Comparison of ENCODE assay signal across 8 mouse cellular contexts in the genomic region with DNA sequence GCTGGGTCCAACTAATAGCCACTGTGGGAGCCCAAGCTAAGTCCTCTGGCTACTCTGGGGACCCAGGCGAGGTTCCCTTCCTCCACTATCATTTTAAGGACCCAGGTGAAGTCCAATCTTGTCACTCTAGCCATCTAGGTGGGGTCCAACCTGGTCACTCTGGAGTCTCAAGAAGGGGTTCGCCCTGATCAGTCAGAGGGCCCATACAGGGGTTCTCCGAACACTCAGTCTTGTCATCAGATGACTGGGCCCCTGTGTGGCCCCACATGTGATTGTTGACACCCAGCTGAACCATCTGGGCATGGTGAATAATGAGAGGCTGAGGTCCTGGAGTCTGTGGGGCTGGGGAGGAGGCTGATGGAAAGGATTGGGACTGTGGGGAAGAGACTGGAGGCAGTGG. TPM values are rescaled to one million over a fixed set of nuclear protein-coding genes. Genes with fewer than 3 reads are reported as not detected.
DNase-seq lines count a peak whose midpoint lies in the region; ATAC-seq and TF ChIP-seq lines count a peak whose summit lies in the region.

No protein-coding gene starts in this region.

- no peaks in the 10 kb centered on the region for H3K9me3 ChIP-seq in ES-E14 (ENCODE audit: control insufficient read depth, insufficient read depth, low read depth, low read length)
- H3K9me3 ChIP-seq in heart, postnatal 0 days (replicated peaks; ENCODE audit: control insufficient read depth, low read length): no peaks in the 10 kb centered on the region
- H3K9me3 ChIP-seq in liver, postnatal 0 days (ENCODE audit: low read length): no peaks in the 10 kb centered on the region

- H3K27me3 ChIP-seq in heart, postnatal 0 days (ENCODE audit: control insufficient read depth, insufficient read depth, low read length): no peaks in the 10 kb centered on the region
- no peaks in the 10 kb centered on the region for H3K27me3 ChIP-seq in liver, postnatal 0 days (ENCODE audit: insufficient read depth, low read length)

- H3K9ac ChIP-seq in ES-E14 (ENCODE audit: insufficient read depth, low read depth, low read length, poor library complexity, severe bottlenecking): peak overlapping the region; percentile 60; the same call in 1 of the 2 replicates
- H3K9ac ChIP-seq in heart, postnatal 0 days (replicated peaks; ENCODE audit: low read depth, low read length): 0 out of 2 replicates have a peak overlapping the region, but pooled peaks have one; percentile 11
- H3K9ac ChIP-seq in liver, postnatal 0 days (replicated peaks): peak overlapping the region; percentile 57; the same call in 1 of the 2 replicates

- H3K27ac ChIP-seq in gastrocnemius, adult 2 months: peak overlapping the region; percentile 96
- H3K27ac ChIP-seq in ES-E14 (ENCODE audit: insufficient read depth, low read depth, low read length, poor library complexity, severe bottlenecking): no peak overlapping the region
- peak overlapping the region; percentile 91 for H3K27ac ChIP-seq in heart, postnatal 0 days (ENCODE audit: low read depth)
- peak overlapping the region; percentile 77 for H3K27ac ChIP-seq in liver, postnatal 0 days (ENCODE audit: low read depth)

- DNase-seq in gastrocnemius, adult 2 months: no peak
- DNase-seq in gastrocnemius, postnatal 14 days: no peak
- no peak for DNase-seq in ES-E14 (ENCODE audit: low read depth, low spot score)
- no peak for DNase-seq in heart, postnatal 0 days (ENCODE audit: low spot score)
- DNase-seq in liver, postnatal 0 days: no peak
- DNase-seq in left cerebral cortex, adult 8-10 months (ENCODE audit: low spot score in 2 of 2): no peak
- no peak for DNase-seq in right cerebral cortex, postnatal 10 days (ENCODE audit: low spot score in 2 of 2)
- no peak for DNase-seq in ovary, postnatal 14 days (ENCODE audit: low spot score)

- no peak for ATAC-seq in heart, postnatal 0 days (ENCODE audit: insufficient read depth, low read depth)
- no peak for ATAC-seq in liver, postnatal 0 days

- H3K4me2 ChIP-seq in heart, postnatal 0 days (ENCODE audit: low read depth, low read length): peak overlapping the region; percentile 76
- peak overlapping the region; percentile 71 for H3K4me2 ChIP-seq in liver, postnatal 0 days (ENCODE audit: low read depth, low read length)

- no peak for TF ChIP-seq EP300 in heart, postnatal 0 days (IDR thresholded peaks at IDR 0.05; ENCODE audit: low read depth)
- no peak for TF ChIP-seq EP300 in liver, postnatal 0 days (IDR thresholded peaks at IDR 0.05; ENCODE audit: low read depth)

- intact Hi-C loops in gastrocnemius, adult 2 months (cut with DNase I): no loop called here
- intact Hi-C loops in gastrocnemius, postnatal 14 days (cut with DNase I; ENCODE audit: low total_unique reads): no loop called here

- 69% methylated on average over 3 of the region's 3 CpGs for WGBS in heart, postnatal 0 days
- 65% methylated on average over 3 of the region's 3 CpGs for WGBS in liver, postnatal 0 days (ENCODE audit: insufficient replicate concordance)

- peak overlapping the region; percentile 63 for H3K4me3 ChIP-seq in gastrocnemius, adult 2 months
- 0 out of 4 replicates have a peak overlapping the region, but pooled peaks of 1 of the 2 experiments have one; percentile 49 for H3K4me3 ChIP-seq in ES-E14 (ENCODE audit: insufficient read depth in 1 of 2, low read depth in 1 of 2, low read length in 2 of 2, poor library complexity in 1 of 2, severe bottlenecking in 1 of 2)
- H3K4me3 ChIP-seq in heart, postnatal 0 days (ENCODE audit: low read depth, low read length): 0 out of 2 replicates have a peak overlapping the region, but pooled peaks have one; percentile 43
- peak overlapping the region; percentile 39 for H3K4me3 ChIP-seq in liver, postnatal 0 days (ENCODE audit: low read depth, low read length)

- H3K36me3 ChIP-seq in ES-E14 (ENCODE audit: control insufficient read depth, insufficient read depth, low read length, poor library complexity, severe bottlenecking): peaks cover 6% of the 10 kb centered on the region; the same call in 1 of the 2 replicates
- peaks cover 33% of the 10 kb centered on the region for H3K36me3 ChIP-seq in heart, postnatal 0 days (replicated peaks; ENCODE audit: control insufficient read depth, insufficient read depth, low read length)
- H3K36me3 ChIP-seq in liver, postnatal 0 days (replicated peaks; ENCODE audit: insufficient read depth, low read length): peaks cover 24% of the 10 kb centered on the region

- in situ Hi-C loops in ES-E14 (cut with MboI; ENCODE audit: low sequenced_read_pairs in 2 of 2, unreplicated experiment in 2 of 2): no loop called here

- no peak for TF ChIP-seq CTCF in gastrocnemius, adult 2 months (IDR thresholded peaks at IDR 0.05)
- no peak for TF ChIP-seq CTCF in heart, postnatal 0 days (IDR thresholded peaks at IDR 0.05; ENCODE audit: low read depth)
- no peak for TF ChIP-seq CTCF in liver, postnatal 0 days (IDR thresholded peaks at IDR 0.05; ENCODE audit: low read depth)

- H3K4me1 ChIP-seq in ES-E14 (ENCODE audit: control insufficient read depth in 2 of 2, insufficient read depth in 2 of 2, low read length in 2 of 2, poor library complexity in 1 of 2): peaks cover 0 to 14% of the 10 kb centered on the region in 2 experiments; a peak in 1 of 4 replicates
- H3K4me1 ChIP-seq in heart, postnatal 0 days (ENCODE audit: control insufficient read depth, insufficient read depth): peaks cover 10% of the 10 kb centered on the region; the same call in 1 of the 2 replicates
- H3K4me1 ChIP-seq in liver, postnatal 0 days (ENCODE audit: insufficient read depth): peaks cover 30% of the 10 kb centered on the region

TF ChIP-seq in ES-E14, 5 proteins besides CTCF, POLR2A, EP300 and RAD21:
- TF ChIP-seq CHD2 (IDR thresholded peaks at IDR 0.05; ENCODE audit: low read depth, low read length): no peak
- TF ChIP-seq MAFK (IDR thresholded peaks at IDR 0.05; ENCODE audit: insufficient read depth, low read depth, low read length): no peak
- no peak for TF ChIP-seq HCFC1 (IDR thresholded peaks at IDR 0.05; ENCODE audit: borderline replicate concordance, insufficient read depth, low read length)
- TF ChIP-seq ZNF384 (IDR thresholded peaks at IDR 0.05; ENCODE audit: low read depth, low read length): no peak
- TF ChIP-seq ZC3H11A (IDR thresholded peaks at IDR 0.05; ENCODE audit: borderline replicate concordance, low read depth, low read length): no peak

RNA-seq across cellular contexts. Expression of a gene that starts 6.8 kb away (rescaled TPM):
- total RNA-seq in gastrocnemius, adult 2 months (2021): 1 to 10 TPM; 2.7 to 3.4 TPM
- total RNA-seq in gastrocnemius, postnatal 14 days (2021): 1 to 10 TPM; 5.3 to 7.1 TPM
- 2.4 and 2.8 TPM in 2 replicates for total RNA-seq in ES-E14 (2012; rRNA removed)
- 12.3 and 13.8 TPM in 2 replicates for total RNA-seq in heart, postnatal 0 days (2014; rRNA removed; ENCODE audit: low replicate concordance)
- 4.4 and 4.6 TPM in 2 replicates for polyA plus RNA-seq in heart, postnatal 0 days (2015; fragmentation: Nextera tagmentation; extraction: Ambion mirVana)
- 2.6 and 3.1 TPM in 2 replicates for polyA plus RNA-seq in liver, postnatal 0 days (2015; fragmentation: Nextera tagmentation; extraction: Ambion mirVana)
- 1 to 10 TPM; 5.7 to 8.4 (median 6.5) TPM for total RNA-seq in left cerebral cortex, adult 8-10 months (2022)

RNA-seq across cellular contexts. Expression of a gene that starts 13.1 kb away (rescaled TPM):
- total RNA-seq in gastrocnemius, adult 2 months (2021): 100 to 1,000 TPM; 165 to 176 TPM
- total RNA-seq in gastrocnemius, postnatal 14 days (2021): 100 to 1,000 TPM; 101 to 117 TPM
- total RNA-seq in ES-E14 (2012; rRNA removed): 18.8 and 18.9 TPM in 2 replicates
- 82.1 and 84.3 TPM in 2 replicates for total RNA-seq in heart, postnatal 0 days (2014; rRNA removed; ENCODE audit: low replicate concordance)
- 29.5 and 37.1 TPM in 2 replicates for polyA plus RNA-seq in heart, postnatal 0 days (2015; fragmentation: Nextera tagmentation; extraction: Ambion mirVana)
- polyA plus RNA-seq in liver, postnatal 0 days (2015; fragmentation: Nextera tagmentation; extraction: Ambion mirVana): 5.1 and 5.2 TPM in 2 replicates
- 10 to 100 TPM; 33.1 to 34.5 (median 33.8) TPM for total RNA-seq in left cerebral cortex, adult 8-10 months (2022)

RNA-seq across cellular contexts. Expression of a gene that starts 22.9 kb away (rescaled TPM):
- total RNA-seq in gastrocnemius, adult 2 months (2021): 10 to 100 TPM; 42.4 to 75.0 TPM
- 10 to 100 TPM; 32.8 to 55.8 TPM for total RNA-seq in gastrocnemius, postnatal 14 days (2021)
- total RNA-seq in ES-E14 (2012; rRNA removed): 40.5 and 53.9 TPM in 2 replicates
- 76.8 and 78.5 TPM in 2 replicates for total RNA-seq in heart, postnatal 0 days (2014; rRNA removed; ENCODE audit: low replicate concordance)
- 70.9 and 73.0 TPM in 2 replicates for polyA plus RNA-seq in heart, postnatal 0 days (2015; fragmentation: Nextera tagmentation; extraction: Ambion mirVana)
- polyA plus RNA-seq in liver, postnatal 0 days (2015; fragmentation: Nextera tagmentation; extraction: Ambion mirVana): 25.8 and 26.8 TPM in 2 replicates
- 10 to 100 TPM; 14.6 to 18.2 (median 15.4) TPM for total RNA-seq in left cerebral cortex, adult 8-10 months (2022)

RNA-seq across cellular contexts. Expression of a gene that starts 30.3 kb away (rescaled TPM):
- total RNA-seq in gastrocnemius, adult 2 months (2021): not detected
- total RNA-seq in gastrocnemius, postnatal 14 days (2021): not detected
- 0.21 TPM in 1 of 2 replicates, not detected in the other for total RNA-seq in ES-E14 (2012; rRNA removed)
- not detected in 2 replicates for total RNA-seq in heart, postnatal 0 days (2014; rRNA removed; ENCODE audit: low replicate concordance)
- not detected in 2 replicates for polyA plus RNA-seq in heart, postnatal 0 days (2015; fragmentation: Nextera tagmentation; extraction: Ambion mirVana)
- not detected in 2 replicates for polyA plus RNA-seq in liver, postnatal 0 days (2015; fragmentation: Nextera tagmentation; extraction: Ambion mirVana)
- not detected for total RNA-seq in left cerebral cortex, adult 8-10 months (2022)

RNA-seq across cellular contexts. Expression of a gene that starts 33.4 kb away (rescaled TPM):
- 1 to 10 TPM; 1.3 to 2.1 TPM for total RNA-seq in gastrocnemius, adult 2 months (2021)
- 1 to 10 TPM; 5.4 to 7.4 TPM for total RNA-seq in gastrocnemius, postnatal 14 days (2021)
- total RNA-seq in ES-E14 (2012; rRNA removed): 238 and 265 TPM in 2 replicates
- total RNA-seq in heart, postnatal 0 days (2014; rRNA removed; ENCODE audit: low replicate concordance): 26.8 and 33.8 TPM in 2 replicates
- polyA plus RNA-seq in heart, postnatal 0 days (2015; fragmentation: Nextera tagmentation; extraction: Ambion mirVana): 13.2 and 14.4 TPM in 2 replicates
- 37.8 and 43.5 TPM in 2 replicates for polyA plus RNA-seq in liver, postnatal 0 days (2015; fragmentation: Nextera tagmentation; extraction: Ambion mirVana)
- 1 to 10 TPM in 2 of 4 experiments, under 1 TPM in 2; 0.80 to 1.8 (median 1.3) TPM for total RNA-seq in left cerebral cortex, adult 8-10 months (2022)
